Mouse (Mus musculus) heart, embryonic 11.5 days (tissue): ENCODE measurements around the gene Ostn. TPM values are rescaled to one million over a fixed set of nuclear protein-coding genes. Genes with fewer than 3 reads are reported as not detected.
"Not testable (repeated sequence)": the region's sequence is repeated elsewhere in the genome, so short reads cannot be mapped to it uniquely, and the experiment has no call there.

Experiments used
- ATAC-seq: fragments of 200-750 bp; cut with Nextera tagmentation; replicated peaks from 2 replicates; pipeline ENCODE4 v1.8.0; 2017; ENCODE audit warnings: moderate library complexity; ENCODE audit not compliant: insufficient number of reproducible peaks, low FRiP score, low TSS enrichment
- H3K27ac ChIP-seq: fragments of 300-500 bp; sonication (generic); 2 replicates; pipeline ENCODE4 v1.5.1; 2014; ENCODE audit warnings: mild to moderate bottlenecking, low read depth, low read length
- H3K27me3 ChIP-seq: fragments of 300-500 bp; sonication (generic); 2 replicates; pipeline ENCODE4 v1.6.1; 2014; ENCODE audit warnings: mild to moderate bottlenecking, low read length, mixed read lengths; ENCODE audit not compliant: control insufficient read depth, insufficient read depth
- H3K36me3 ChIP-seq: fragments of 300-500 bp; sonication (generic); 2 replicates; pipeline ENCODE4 v1.6.1; 2014; ENCODE audit warnings: mild to moderate bottlenecking, low read length, moderate library complexity, mixed read lengths; ENCODE audit not compliant: control insufficient read depth, insufficient read depth
- H3K4me1 ChIP-seq: fragments of 300-500 bp; sonication (generic); 2 replicates; pipeline ENCODE4 v1.6.1; 2014; ENCODE audit warnings: low read length; ENCODE audit not compliant: control insufficient read depth, insufficient read depth
- H3K4me2 ChIP-seq: fragments of 300-500 bp; sonication (generic); 2 replicates; pipeline ENCODE4 v1.6.1; 2014; ENCODE audit warnings: mild to moderate bottlenecking, moderate library complexity
- H3K4me3 ChIP-seq: fragments of 300-500 bp; sonication (generic); 2 replicates; pipeline ENCODE4 v1.5.1; 2014; ENCODE audit warnings: low read depth, low read length
- H3K9ac ChIP-seq: fragments of 300-500 bp; sonication (generic); 2 replicates; pipeline ENCODE4 v1.6.1; 2014; ENCODE audit warnings: mild to moderate bottlenecking, low read depth, low read length, moderate library complexity
- H3K9me3 ChIP-seq: fragments of 300-500 bp; sonication (generic); replicated peaks from 2 replicates; pipeline ENCODE4 v1.6.1; 2016; ENCODE audit warnings: low read length; ENCODE audit not compliant: control insufficient read depth
- WGBS: fragments of 180-500 bp; shearing (Covaris S2); extraction: QIAGEN DNeasy Blood & Tissue Kit; methylation state at CpG from one replicate; pipeline ENCODE4 v1.1.7; 2014; ENCODE audit not compliant: insufficient replicate concordance; 5-methylcytosine and 5-hydroxymethylcytosine counted together
- polyA plus RNA-seq: library from polyadenylated mRNA; unstranded; fragments of >200 nt; fragmentation: Nextera tagmentation; extraction: Ambion mirVana; gene quantifications from 2 replicates; pipeline ENCODE4 v1.2.1, GENCODE M21; 2014

The Ostn gene
- not detected in 2 replicates for polyA plus RNA-seq

- not testable (repeated sequence) for H3K27ac ChIP-seq, H3K4me1 ChIP-seq, H3K9ac ChIP-seq, H3K27me3 ChIP-seq, H3K36me3 ChIP-seq, ATAC-seq, H3K9me3 ChIP-seq, H3K4me2 ChIP-seq, H3K4me3 ChIP-seq
- WGBS, result 70% methylated on average over 4 of the region's 4 CpGs
Observed at GRCm38 (mm10) chr16:27307189-27307588, at the start of gene Ostn. Gene Ostn (plus strand): TSS chr16:27307489.

- no peak overlapping the region for H3K4me2 ChIP-seq
- no peak overlapping the region for H3K9ac ChIP-seq
- ATAC-seq, result no peak
- H3K27me3 ChIP-seq, result no peaks in the 10 kb centered on the region
- H3K27ac ChIP-seq, result no peak overlapping the region
- H3K9me3 ChIP-seq, result no peaks in the 10 kb centered on the region
- no peaks in the 10 kb centered on the region for H3K36me3 ChIP-seq
- H3K4me1 ChIP-seq, result no peaks in the 10 kb centered on the region
- no peak overlapping the region for H3K4me3 ChIP-seq
- WGBS, result 60% methylated on average over 4 of the region's 4 CpGs
Observed at GRCm38 (mm10) chr16:27268748-27269147, 38.5 kb upstream of the Ostn start.

DNA sequence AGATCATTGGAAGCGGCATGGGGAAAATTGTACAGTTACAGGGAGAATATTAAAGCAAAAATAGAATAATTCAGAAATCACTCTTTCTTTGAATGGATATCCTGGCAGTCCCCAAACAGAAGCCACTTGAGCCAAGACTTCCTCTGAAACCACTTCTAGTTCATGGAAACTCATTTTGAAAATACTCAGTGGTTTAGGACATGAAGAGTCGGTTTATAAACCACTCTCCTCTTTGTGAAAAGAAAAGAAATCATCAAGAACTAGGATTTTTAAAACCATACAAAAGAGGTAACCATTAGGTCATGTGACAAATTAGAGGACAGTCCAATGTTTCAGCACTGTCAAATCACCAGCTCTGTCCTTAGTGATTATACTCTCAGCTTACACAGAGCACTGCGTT lies 19.9 kb upstream of the Ostn start:
- Histone ChIP-seq H3K9me3 (no peaks in the 10 kb centered on the region), H3K4me2 (no peak overlapping the region)
- no peak for ATAC-seq

DNA sequence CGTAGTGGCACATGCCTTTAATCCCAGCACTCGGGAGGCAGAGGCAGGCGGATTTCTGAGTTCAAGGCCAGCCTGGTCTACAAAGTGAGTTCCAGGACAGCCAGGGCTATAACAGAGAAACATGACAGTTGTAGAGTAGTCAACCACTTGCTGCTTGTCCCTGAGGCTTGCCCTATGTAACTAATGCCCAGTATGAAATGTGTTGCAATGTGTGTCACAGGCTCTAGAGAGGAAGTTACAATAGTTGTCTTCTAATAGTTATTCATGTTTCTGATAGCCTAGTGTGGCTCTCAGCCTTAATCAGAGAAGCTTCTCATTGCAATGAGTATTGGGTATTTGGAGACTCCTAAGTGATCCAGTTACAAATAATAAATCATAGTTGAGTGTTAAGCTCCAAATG lies 10.8 kb upstream of the Ostn start:
- no peak for ATAC-seq
- WGBS, result 83% methylated on average over 3 of the region's 3 CpGs
- no peak overlapping the region for H3K9ac ChIP-seq
- no peaks in the 10 kb centered on the region for H3K9me3 ChIP-seq
- H3K27me3 ChIP-seq, result no peaks in the 10 kb centered on the region
- H3K4me2 ChIP-seq, result no peak overlapping the region
- no peaks in the 10 kb centered on the region for H3K4me1 ChIP-seq
- no peak overlapping the region for H3K4me3 ChIP-seq
- H3K27ac ChIP-seq, result no peak overlapping the region
- H3K36me3 ChIP-seq, result no peaks in the 10 kb centered on the region

More for the DNA sequence above, 19.9 kb upstream of the Ostn start:
- Histone ChIP-seq H3K9ac (no peak overlapping the region), H3K4me3 (no peak overlapping the region), H3K4me1 (no peaks in the 10 kb centered on the region), H3K27me3 (no peaks in the 10 kb centered on the region), H3K27ac (no peak overlapping the region), H3K36me3 (no peaks in the 10 kb centered on the region)
- WGBS, result 84% methylated on average over 3 of the region's 3 CpGs

DNA sequence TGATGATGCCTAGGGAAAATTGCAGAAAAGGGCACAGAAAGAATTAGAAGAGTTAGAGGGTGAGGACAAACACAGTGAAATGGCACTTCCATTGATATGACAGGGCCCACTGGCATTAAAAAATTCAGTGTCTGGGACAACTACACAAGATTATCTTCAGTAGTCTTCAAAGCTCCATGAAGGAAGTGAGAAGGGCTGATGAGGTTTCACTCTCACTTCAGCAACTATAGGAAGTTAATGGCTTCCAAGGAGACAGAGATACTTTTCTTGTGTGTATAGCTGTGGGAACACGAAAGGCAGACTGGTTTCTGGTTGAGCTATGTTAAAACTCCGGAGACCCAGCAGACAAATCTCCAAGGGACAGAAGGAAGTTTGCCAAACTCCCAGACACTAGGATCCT lies 10.4 kb upstream of the Ostn start:
- H3K4me2 ChIP-seq, result no peak overlapping the region
- no peak for ATAC-seq

GRCm38 (mm10) chr16:27319099-27319498 lies 11.8 kb downstream of the Ostn start:
- no peaks in the 10 kb centered on the region for H3K36me3 ChIP-seq
- no peak for ATAC-seq
- H3K4me2 ChIP-seq, result no peak overlapping the region
- no peaks in the 10 kb centered on the region for H3K27me3 ChIP-seq
- no peak overlapping the region for H3K9ac ChIP-seq
- 80% methylated on average over 1 of the region's 1 CpGs for WGBS
- no peaks in the 10 kb centered on the region for H3K9me3 ChIP-seq
- no peaks in the 10 kb centered on the region for H3K4me1 ChIP-seq
- no peak overlapping the region for H3K4me3 ChIP-seq
- no peak overlapping the region for H3K27ac ChIP-seq

More for the DNA sequence above, 10.4 kb upstream of the Ostn start:
- H3K9ac ChIP-seq, result no peak overlapping the region
- no peaks in the 10 kb centered on the region for H3K9me3 ChIP-seq
- H3K4me1 ChIP-seq, result no peaks in the 10 kb centered on the region
- 77% methylated on average over 2 of the region's 2 CpGs for WGBS
- no peaks in the 10 kb centered on the region for H3K27me3 ChIP-seq
- H3K27ac ChIP-seq, result no peak overlapping the region
- no peak overlapping the region for H3K4me3 ChIP-seq
- no peaks in the 10 kb centered on the region for H3K36me3 ChIP-seq

DNA sequence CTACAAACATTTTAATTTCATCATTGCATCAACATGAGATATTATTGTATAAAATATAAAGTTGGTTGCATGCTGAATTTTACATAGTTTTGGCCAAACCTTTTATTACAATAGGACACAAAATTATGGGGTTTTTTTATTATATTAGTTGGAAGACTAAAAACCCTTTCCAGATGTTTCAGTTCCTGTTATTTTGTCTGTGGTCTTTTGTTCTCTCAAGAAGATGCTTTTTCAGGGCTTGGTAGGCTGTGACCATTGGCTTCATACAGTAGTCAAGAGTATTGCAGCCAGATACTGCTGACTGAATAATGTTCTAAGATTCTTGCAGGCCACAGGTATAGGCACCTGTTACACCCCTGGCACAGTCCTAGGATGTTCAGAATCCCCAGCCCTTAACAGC lies 14.8 kb downstream of the Ostn start:
- Histone ChIP-seq H3K4me2 (no peak overlapping the region), H3K27me3 (no peaks in the 10 kb centered on the region), H3K9ac (no peak overlapping the region), H3K9me3 (no peaks in the 10 kb centered on the region), H3K4me1 (no peaks in the 10 kb centered on the region), H3K36me3 (no peaks in the 10 kb centered on the region), H3K27ac (no peak overlapping the region), H3K4me3 (no peak overlapping the region)
- ATAC-seq, result no peak

DNA sequence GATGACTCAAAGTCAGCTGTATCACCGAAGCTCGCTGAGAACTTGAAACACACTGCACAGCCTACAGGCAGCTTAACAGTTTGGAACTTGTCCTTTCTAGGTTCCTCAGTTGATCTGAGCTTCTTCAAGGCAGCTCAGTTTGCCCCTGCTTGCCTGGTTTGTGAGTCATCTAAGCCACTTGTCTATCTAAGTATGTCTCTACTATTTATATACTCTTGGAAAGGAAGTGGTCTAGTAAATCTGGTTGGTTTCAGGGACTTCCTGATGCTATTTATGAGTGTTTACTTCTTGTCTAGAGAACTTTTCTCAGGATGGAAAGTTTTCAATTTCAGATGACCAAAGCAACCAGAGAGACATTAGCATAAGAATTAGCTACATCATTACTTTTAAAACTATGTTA lies 19.2 kb downstream of the Ostn start:
- no peak overlapping the region for H3K27ac ChIP-seq
- no peaks in the 10 kb centered on the region for H3K27me3 ChIP-seq
- 90% methylated on average over 2 of the region's 2 CpGs for WGBS
- H3K4me2 ChIP-seq, result no peak overlapping the region
- H3K9me3 ChIP-seq, result no peaks in the 10 kb centered on the region
- H3K9ac ChIP-seq, result no peak overlapping the region
- H3K36me3 ChIP-seq, result no peaks in the 10 kb centered on the region
- H3K4me3 ChIP-seq, result no peak overlapping the region
- no peak for ATAC-seq
- no peaks in the 10 kb centered on the region for H3K4me1 ChIP-seq

- Histone ChIP-seq H3K36me3 (no peaks in the 10 kb centered on the region), H3K4me3 (no peak overlapping the region), H3K4me1 (no peaks in the 10 kb centered on the region), H3K4me2 (no peak overlapping the region), H3K27me3 (no peaks in the 10 kb centered on the region), H3K9me3 (no peaks in the 10 kb centered on the region), H3K27ac (no peak overlapping the region), H3K9ac (no peak overlapping the region)
- 67% methylated on average over 3 of the region's 3 CpGs for WGBS
- no peak for ATAC-seq
Observed at GRCm38 (mm10) chr16:27347521-27347920, 40.2 kb downstream of the Ostn start.
